Mouse (Mus musculus): Measurements from ENCODE around the gene Jmjd6. TPM values are rescaled to one million over a fixed set of nuclear protein-coding genes. Genes with fewer than 3 reads are reported as not detected.
A peak's percentile ranks its signal among the peaks of the same experiment; 100 is the strongest.

Jmjd6 gene
- polyA plus RNA-seq, 1 experiment, result 66.5 TPM

- Histone ChIP-seq H3K27me3 (ENCODE audit: control insufficient read depth, insufficient read depth, low read length) (no peaks in the 10 kb centered on the region), H3K27ac (ENCODE audit: control insufficient read depth, insufficient read depth, low read depth, low read length) (no peak overlapping the region), H3K36me3 (ENCODE audit: control insufficient read depth, insufficient read depth, low read length) (no peaks in the 10 kb centered on the region), H3K4me3 (ENCODE audit: control insufficient read depth, low read depth, low read length) (no peak overlapping the region), H3K4me1 (ENCODE audit: control insufficient read depth, insufficient read depth, low read length) (peaks cover 12% of the 10 kb centered on the region)
- TF ChIP-seq CTCF (IDR thresholded peaks at IDR 0.05; ENCODE audit: control insufficient read depth, insufficient read depth, insufficient replicate concordance, low read depth, low read length), result no peak
These were observed 20.0 kb downstream of the Jmjd6 start for GRCm38 (mm10) chr11:116823255-116823654.

GRCm38 (mm10) chr11:116822626-116823025, 20.6 kb downstream of the Jmjd6 start:
- TF ChIP-seq POLR2A (IDR thresholded peaks at IDR 0.05; ENCODE audit: control insufficient read depth, low read depth, low read length) (no peak), CTCF (IDR thresholded peaks at IDR 0.05; ENCODE audit: control insufficient read depth, insufficient read depth, insufficient replicate concordance, low read depth, low read length) (no peak)
- Histone ChIP-seq H3K27ac (ENCODE audit: control insufficient read depth, insufficient read depth, low read depth, low read length) (no peak overlapping the region), H3K4me1 (ENCODE audit: control insufficient read depth, insufficient read depth, low read length) (peaks cover 8% of the 10 kb centered on the region), H3K27me3 (ENCODE audit: control insufficient read depth, insufficient read depth, low read length) (no peaks in the 10 kb centered on the region), H3K36me3 (ENCODE audit: control insufficient read depth, insufficient read depth, low read length) (no peaks in the 10 kb centered on the region), H3K4me3 (ENCODE audit: control insufficient read depth, low read depth, low read length) (no peak overlapping the region)

DNA sequence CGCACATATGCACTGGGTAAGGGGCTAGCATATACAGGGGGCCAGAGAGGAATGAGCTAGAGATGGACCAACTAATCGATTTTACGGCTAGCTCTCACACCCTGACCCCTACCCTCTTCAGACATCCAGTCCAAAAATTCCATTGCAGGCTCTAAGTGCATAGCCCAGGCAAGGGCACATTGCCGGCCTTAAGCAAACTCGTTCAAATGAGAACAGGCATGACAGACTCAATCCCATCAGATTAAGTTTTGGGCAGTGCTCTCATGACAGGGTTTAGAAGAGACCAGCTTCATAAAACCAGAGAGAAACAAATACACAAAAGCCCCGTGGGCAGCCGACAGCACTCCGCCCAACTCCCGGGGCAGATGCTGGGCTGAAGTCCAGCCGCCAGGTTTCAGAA, 21.0 kb downstream of the Jmjd6 start:
- Histone ChIP-seq H3K36me3 (ENCODE audit: control insufficient read depth, insufficient read depth, low read length) (no peaks in the 10 kb centered on the region), H3K4me3 (ENCODE audit: control insufficient read depth, low read depth, low read length) (no peak overlapping the region), H3K4me1 (ENCODE audit: control insufficient read depth, insufficient read depth, low read length) (peaks cover 4% of the 10 kb centered on the region; the same call in 1 of the 2 replicates), H3K27ac (ENCODE audit: control insufficient read depth, insufficient read depth, low read depth, low read length) (no peak overlapping the region; the same call in 1 of the 2 replicates), H3K27me3 (ENCODE audit: control insufficient read depth, insufficient read depth, low read length) (no peaks in the 10 kb centered on the region)
- no peak for TF ChIP-seq CTCF (IDR thresholded peaks at IDR 0.05; ENCODE audit: control insufficient read depth, insufficient read depth, insufficient replicate concordance, low read depth, low read length)

DNA sequence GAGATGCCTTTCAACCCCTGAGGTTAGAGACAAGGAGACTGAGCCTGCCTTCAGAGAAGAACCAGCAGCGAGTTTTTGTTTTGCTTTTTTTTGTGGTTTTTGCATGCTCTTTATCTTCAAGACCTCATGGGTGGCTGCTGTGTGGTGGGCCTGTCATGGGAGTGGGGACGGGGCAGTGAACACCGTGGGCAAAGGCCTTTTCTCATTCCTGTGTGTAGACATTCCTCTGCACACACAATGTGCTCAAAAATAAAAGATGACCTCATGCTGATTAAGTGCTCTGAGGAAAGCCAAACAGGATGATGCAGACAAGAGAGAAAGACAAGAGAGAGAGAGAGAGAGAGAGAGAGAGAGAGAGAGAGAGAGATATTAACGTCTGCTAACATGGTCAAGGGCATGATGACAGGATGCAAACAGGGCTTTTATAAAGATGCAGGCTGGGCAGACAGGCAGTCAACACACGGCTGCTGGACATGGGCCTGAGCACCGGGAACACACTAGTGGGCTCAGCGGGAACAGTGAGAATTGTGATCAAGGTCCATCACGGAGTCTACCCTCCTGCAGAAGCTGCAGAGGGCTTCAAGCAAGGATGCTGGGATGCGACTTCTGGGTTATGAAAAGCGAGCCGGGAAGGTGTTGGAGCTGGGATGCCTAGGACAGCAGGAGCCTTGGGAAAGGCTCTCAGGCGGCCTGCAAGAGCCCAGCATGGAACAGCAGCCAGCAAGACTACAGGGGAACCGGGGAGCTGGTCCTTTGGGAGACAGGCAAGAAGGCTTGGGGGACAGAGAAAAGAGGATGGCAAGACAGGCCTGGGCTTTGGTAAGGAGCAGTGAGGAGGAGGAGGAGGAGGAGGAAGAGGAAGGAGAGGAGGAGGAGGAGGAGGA, 21.9 kb downstream of the Jmjd6 start:
- no peak for TF ChIP-seq POLR2A (IDR thresholded peaks at IDR 0.05; ENCODE audit: control insufficient read depth, low read depth, low read length)
- no peak for TF ChIP-seq CTCF (IDR thresholded peaks at IDR 0.05; ENCODE audit: control insufficient read depth, insufficient read depth, insufficient replicate concordance, low read depth, low read length)
- Histone ChIP-seq H3K4me3 (ENCODE audit: control insufficient read depth, low read depth, low read length) (no peak overlapping the region), H3K4me1 (ENCODE audit: control insufficient read depth, insufficient read depth, low read length) (no peaks in the 10 kb centered on the region; the same call in 1 of the 2 replicates), H3K27me3 (ENCODE audit: control insufficient read depth, insufficient read depth, low read length) (no peaks in the 10 kb centered on the region), H3K36me3 (ENCODE audit: control insufficient read depth, insufficient read depth, low read length) (no peaks in the 10 kb centered on the region), H3K27ac (ENCODE audit: control insufficient read depth, insufficient read depth, low read depth, low read length) (0 out of 2 replicates have a peak overlapping the region, but pooled peaks have one; percentile 36)

DNA sequence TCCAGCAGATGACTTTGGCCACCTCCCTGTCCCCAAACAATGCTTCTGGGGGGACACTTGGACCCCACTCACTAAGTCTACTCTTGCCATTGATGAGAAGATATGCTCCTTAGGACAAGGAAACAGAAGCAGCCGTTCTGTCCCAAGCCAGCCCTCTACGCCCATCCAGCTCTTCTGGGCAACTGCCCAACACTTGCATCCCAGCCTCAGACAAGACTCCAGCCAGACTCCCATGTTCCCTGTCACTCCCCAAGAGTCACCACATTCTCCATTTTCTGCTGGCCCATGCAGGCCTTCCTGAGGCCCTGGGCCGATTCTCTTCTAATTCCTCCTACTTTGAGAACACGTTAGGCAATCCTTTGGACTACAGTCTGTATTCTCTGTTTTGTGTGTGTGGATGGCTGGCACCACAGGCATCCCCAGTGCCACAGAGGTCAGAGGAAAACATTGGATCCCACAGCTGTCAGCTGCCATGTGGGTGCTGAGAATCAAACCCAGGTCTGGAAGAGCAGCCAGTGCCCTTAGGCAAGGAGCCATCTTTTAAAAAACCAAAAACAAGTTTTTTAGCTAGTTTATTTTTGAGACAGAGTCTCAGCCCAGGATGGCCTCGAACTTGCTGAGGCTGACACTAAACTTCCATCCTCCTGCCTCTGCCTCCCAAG, 23.2 kb downstream of the Jmjd6 start:
- TF ChIP-seq CTCF (IDR thresholded peaks at IDR 0.05; ENCODE audit: control insufficient read depth, insufficient read depth, insufficient replicate concordance, low read depth, low read length), result no peak
- no peak for TF ChIP-seq POLR2A (IDR thresholded peaks at IDR 0.05; ENCODE audit: control insufficient read depth, low read depth, low read length)
- H3K27me3 ChIP-seq (ENCODE audit: control insufficient read depth, insufficient read depth, low read length), result no peaks in the 10 kb centered on the region
- H3K4me1 ChIP-seq (ENCODE audit: control insufficient read depth, insufficient read depth, low read length), result no peaks in the 10 kb centered on the region; the same call in 1 of the 2 replicates
- no peak overlapping the region for H3K4me3 ChIP-seq (ENCODE audit: control insufficient read depth, low read depth, low read length)
- H3K27ac ChIP-seq (ENCODE audit: control insufficient read depth, insufficient read depth, low read depth, low read length), result no peak overlapping the region
- H3K36me3 ChIP-seq (ENCODE audit: control insufficient read depth, insufficient read depth, low read length), result no peaks in the 10 kb centered on the region

DNA sequence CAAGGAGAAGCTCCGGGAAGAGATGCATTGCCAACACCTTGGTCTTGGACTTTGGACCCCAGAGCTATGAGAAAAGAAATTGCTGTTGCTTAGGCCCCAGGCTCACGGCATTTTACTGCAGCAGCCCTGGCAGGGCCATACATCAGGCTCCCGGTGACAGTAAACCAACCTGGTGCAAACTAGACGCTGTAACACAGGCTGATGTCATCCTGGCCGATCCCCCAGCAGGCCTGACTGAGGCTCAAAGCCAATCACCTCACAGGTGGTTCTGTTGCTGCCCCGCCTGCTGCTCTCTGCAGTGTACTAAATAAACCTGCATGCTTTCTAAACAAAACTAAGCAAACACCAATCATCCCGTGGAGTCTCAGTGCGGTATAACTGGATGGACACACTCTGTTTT, 24.5 kb downstream of the Jmjd6 start:
- Histone ChIP-seq H3K27ac (ENCODE audit: control insufficient read depth, insufficient read depth, low read depth, low read length) (no peak overlapping the region), H3K4me1 (ENCODE audit: control insufficient read depth, insufficient read depth, low read length) (no peaks in the 10 kb centered on the region)
- TF ChIP-seq CTCF (IDR thresholded peaks at IDR 0.05; ENCODE audit: control insufficient read depth, insufficient read depth, insufficient replicate concordance, low read depth, low read length), result no peak
- TF ChIP-seq POLR2A (IDR thresholded peaks at IDR 0.05; ENCODE audit: control insufficient read depth, low read depth, low read length), result no peak

GRCm38 (mm10) chr11:116817567-116817966, 25.7 kb downstream of the Jmjd6 start:
- TF ChIP-seq POLR2A (IDR thresholded peaks at IDR 0.05; ENCODE audit: control insufficient read depth, low read depth, low read length) (no peak), CTCF (IDR thresholded peaks at IDR 0.05; ENCODE audit: control insufficient read depth, insufficient read depth, insufficient replicate concordance, low read depth, low read length) (no peak)
- Histone ChIP-seq H3K27ac (ENCODE audit: control insufficient read depth, insufficient read depth, low read depth, low read length) (no peak overlapping the region), H3K27me3 (ENCODE audit: control insufficient read depth, insufficient read depth, low read length) (no peaks in the 10 kb centered on the region), H3K4me1 (ENCODE audit: control insufficient read depth, insufficient read depth, low read length) (no peaks in the 10 kb centered on the region; the same call in 1 of the 2 replicates), H3K4me3 (ENCODE audit: control insufficient read depth, low read depth, low read length) (no peak overlapping the region), H3K36me3 (ENCODE audit: control insufficient read depth, insufficient read depth, low read length) (no peaks in the 10 kb centered on the region)

More for the DNA sequence above, 24.5 kb downstream of the Jmjd6 start:
- Histone ChIP-seq H3K27me3 (ENCODE audit: control insufficient read depth, insufficient read depth, low read length) (no peaks in the 10 kb centered on the region), H3K36me3 (ENCODE audit: control insufficient read depth, insufficient read depth, low read length) (no peaks in the 10 kb centered on the region), H3K4me3 (ENCODE audit: control insufficient read depth, low read depth, low read length) (no peak overlapping the region)

Measured in testis, adult 2 months (tissue).